Mouse (Mus musculus) erythroblast, adult 5-6 weeks (primary cell): ENCODE data around the gene Zfp12. TPM values are rescaled to one million over a fixed set of nuclear protein-coding genes. Genes with fewer than 3 reads are reported as not detected.

Experiments
- ATAC-seq: replicated peaks from 2 replicates; pipeline ENCODE4 v1.8.0; 2016; ENCODE audit warnings: moderate number of reproducible peaks, mild to moderate bottlenecking, moderate TSS enrichment, inconsistent platforms; ENCODE audit not compliant: poor library complexity, low FRiP score, severe bottlenecking
- total RNA-seq, 2 experiments: library from RNA; stranded (forward) in 1 of 2; stranded (reverse) in 1 of 2; fragments of 150-400 nt in 1 of 2; fragments of 200-764, 138-1000 nt in 1 of 2; gene quantifications; 2 replicates each; pipeline versions ENCODE4 v1.2.3 to v1.2.4; 2015 to 2017; ENCODE audit warnings: low replicate concordance in 2 of 2

Gene Zfp12
- total RNA-seq, 2 experiments from 2014 or later: 0.58 to 1.5 TPM

- no peak for ATAC-seq
Observed at GRCm38 (mm10) chr5:143298391-143298790, 63.4 kb downstream of the Zfp12 start.

Other genes with a start within 250 kb of the Zfp12 start
- 10.4 and 19.9 TPM in 2 replicates for gene Rnf216, start 122.2 kb upstream of the Zfp12 start, total RNA-seq (2015; ENCODE audit: low replicate concordance)
- gene Rnf216, start 122.2 kb upstream of the Zfp12 start, total RNA-seq (2017; ENCODE audit: low replicate concordance): 31.5 and 53.4 TPM in 2 replicates
- not detected in 2 replicates for gene Olfr718-ps1, start 87.6 kb upstream of the Zfp12 start, total RNA-seq (2015; ENCODE audit: low replicate concordance)
- not detected in 2 replicates for gene Olfr718-ps1, start 87.6 kb upstream of the Zfp12 start, total RNA-seq (2017; ENCODE audit: low replicate concordance)
- 1.7 TPM in 1 of 2 replicates, not detected in the other for gene Rbak, start 54.4 kb upstream of the Zfp12 start, total RNA-seq (2015; ENCODE audit: low replicate concordance)
- gene Rbak, start 54.4 kb upstream of the Zfp12 start, total RNA-seq (2017; ENCODE audit: low replicate concordance): 0.42 and 0.51 TPM in 2 replicates
- gene Spdye4b, start 54.1 kb upstream of the Zfp12 start, total RNA-seq (2015; ENCODE audit: low replicate concordance): not detected in 2 replicates
- gene Spdye4b, start 54.1 kb upstream of the Zfp12 start, total RNA-seq (2017; ENCODE audit: low replicate concordance): not detected in 2 replicates
- not detected in 2 replicates for gene Spdye4a, start 8.3 kb upstream of the Zfp12 start, total RNA-seq (2015; ENCODE audit: low replicate concordance)
- not detected in 2 replicates for gene Spdye4a, start 8.3 kb upstream of the Zfp12 start, total RNA-seq (2017; ENCODE audit: low replicate concordance)
- gene Zfp316, start 34.9 kb downstream of the Zfp12 start, total RNA-seq (2015; ENCODE audit: low replicate concordance): not detected in 2 replicates
- 0.28 and 0.51 TPM in 2 replicates for gene Zfp316, start 34.9 kb downstream of the Zfp12 start, total RNA-seq (2017; ENCODE audit: low replicate concordance)
- gene Zfp853, start 58.5 kb downstream of the Zfp12 start, total RNA-seq (2015; ENCODE audit: low replicate concordance): not detected in 2 replicates
- not detected in 2 replicates for gene Zfp853, start 58.5 kb downstream of the Zfp12 start, total RNA-seq (2017; ENCODE audit: low replicate concordance)
- gene E130309D02Rik, start 80.2 kb downstream of the Zfp12 start, total RNA-seq (2015; ENCODE audit: low replicate concordance): 7.1 and 11.3 TPM in 2 replicates
- gene E130309D02Rik, start 80.2 kb downstream of the Zfp12 start, total RNA-seq (2017; ENCODE audit: low replicate concordance): 4.3 and 4.6 TPM in 2 replicates
- 8.8 and 23.8 TPM in 2 replicates for gene Zdhhc4, start 94.1 kb downstream of the Zfp12 start, total RNA-seq (2015; ENCODE audit: low replicate concordance)
- gene Zdhhc4, start 94.1 kb downstream of the Zfp12 start, total RNA-seq (2017; ENCODE audit: low replicate concordance): 6.0 and 10.6 TPM in 2 replicates
- 0.58 TPM in 1 of 2 replicates, not detected in the other for gene Grid2ip, start 122.2 kb downstream of the Zfp12 start, total RNA-seq (2015; ENCODE audit: low replicate concordance)
- gene Grid2ip, start 122.2 kb downstream of the Zfp12 start, total RNA-seq (2017; ENCODE audit: low replicate concordance): not detected in 2 replicates
- 17.6 and 19.6 TPM in 2 replicates for gene Kdelr2, start 168.7 kb downstream of the Zfp12 start, total RNA-seq (2015; ENCODE audit: low replicate concordance)
- 15.5 and 29.2 TPM in 2 replicates for gene Kdelr2, start 168.7 kb downstream of the Zfp12 start, total RNA-seq (2017; ENCODE audit: low replicate concordance)
- 5.2 and 6.7 TPM in 2 replicates for gene Daglb, start 229.4 kb downstream of the Zfp12 start, total RNA-seq (2015; ENCODE audit: low replicate concordance)
- 7.1 and 8.8 TPM in 2 replicates for gene Daglb, start 229.4 kb downstream of the Zfp12 start, total RNA-seq (2017; ENCODE audit: low replicate concordance)